Mouse (Mus musculus) liver, embryonic 15.5 days (tissue): Measurements from ENCODE around the gene Cdc42bpg. TPM values are rescaled to one million over a fixed set of nuclear protein-coding genes. Genes with fewer than 3 reads are reported as not detected.
"Not testable (repeated sequence)": the region's sequence is repeated elsewhere in the genome, so short reads cannot be mapped to it uniquely, and the experiment has no call there.

Experiments used
- ATAC-seq: fragments of 200-750 bp; cut with Nextera tagmentation; 2 replicates; pipeline ENCODE4 v1.8.0; 2017; ENCODE audit warnings: moderate number of reproducible peaks, mild to moderate bottlenecking, moderate library complexity; ENCODE audit not compliant: insufficient read depth
- H3K27ac ChIP-seq: fragments of 300-500 bp; sonication (generic); replicated peaks from 2 replicates; pipeline ENCODE4 v1.5.1; 2015; ENCODE audit warnings: mild to moderate bottlenecking, inconsistent platforms
- H3K27me3 ChIP-seq: fragments of 300-500 bp; sonication (generic); 2 replicates; pipeline ENCODE4 v1.6.1; 2015; ENCODE audit warnings: mild to moderate bottlenecking, inconsistent platforms
- H3K36me3 ChIP-seq: fragments of 300-500 bp; sonication (generic); replicated peaks from 2 replicates; pipeline ENCODE4 v1.6.1; 2015; ENCODE audit warnings: moderate library complexity, mild to moderate bottlenecking, inconsistent platforms
- H3K4me1 ChIP-seq: fragments of 300-500 bp; sonication (generic); replicated peaks from 2 replicates; pipeline ENCODE4 v1.6.1; 2015; ENCODE audit warnings: inconsistent platforms
- H3K4me2 ChIP-seq: fragments of 300-500 bp; sonication (generic); 2 replicates; pipeline ENCODE4 v1.6.1; 2015; ENCODE audit warnings: moderate library complexity, mild to moderate bottlenecking, inconsistent platforms
- H3K4me3 ChIP-seq: fragments of 300-500 bp; sonication (generic); replicated peaks from 2 replicates; pipeline ENCODE4 v1.5.1; 2015; ENCODE audit warnings: mild to moderate bottlenecking, inconsistent platforms
- H3K9ac ChIP-seq: fragments of 300-500 bp; sonication (generic); 2 replicates; pipeline ENCODE4 v1.6.1; 2015; ENCODE audit warnings: moderate library complexity, mild to moderate bottlenecking, inconsistent platforms
- H3K9me3 ChIP-seq: fragments of 300-500 bp; sonication (generic); replicated peaks from 2 replicates; pipeline ENCODE4 v1.6.1; 2016; ENCODE audit warnings: inconsistent platforms
- WGBS: fragments of 180-500 bp; shearing (Covaris S2); methylation state at CpG from one replicate; pipeline ENCODE4 v1.1.7; 2015; ENCODE audit warnings: mixed read lengths; ENCODE audit not compliant: insufficient replicate concordance; 5-methylcytosine and 5-hydroxymethylcytosine counted together
- polyA plus RNA-seq: library from polyadenylated mRNA; unstranded; fragments of >200 nt; fragmentation: Nextera tagmentation; extraction: Ambion mirVana; gene quantifications from 2 replicates; pipeline ENCODE4 v1.2.1, GENCODE M21; 2015

Cdc42bpg gene
- polyA plus RNA-seq, 1 experiment from 2014 or later: 0.21 TPM

DNA sequence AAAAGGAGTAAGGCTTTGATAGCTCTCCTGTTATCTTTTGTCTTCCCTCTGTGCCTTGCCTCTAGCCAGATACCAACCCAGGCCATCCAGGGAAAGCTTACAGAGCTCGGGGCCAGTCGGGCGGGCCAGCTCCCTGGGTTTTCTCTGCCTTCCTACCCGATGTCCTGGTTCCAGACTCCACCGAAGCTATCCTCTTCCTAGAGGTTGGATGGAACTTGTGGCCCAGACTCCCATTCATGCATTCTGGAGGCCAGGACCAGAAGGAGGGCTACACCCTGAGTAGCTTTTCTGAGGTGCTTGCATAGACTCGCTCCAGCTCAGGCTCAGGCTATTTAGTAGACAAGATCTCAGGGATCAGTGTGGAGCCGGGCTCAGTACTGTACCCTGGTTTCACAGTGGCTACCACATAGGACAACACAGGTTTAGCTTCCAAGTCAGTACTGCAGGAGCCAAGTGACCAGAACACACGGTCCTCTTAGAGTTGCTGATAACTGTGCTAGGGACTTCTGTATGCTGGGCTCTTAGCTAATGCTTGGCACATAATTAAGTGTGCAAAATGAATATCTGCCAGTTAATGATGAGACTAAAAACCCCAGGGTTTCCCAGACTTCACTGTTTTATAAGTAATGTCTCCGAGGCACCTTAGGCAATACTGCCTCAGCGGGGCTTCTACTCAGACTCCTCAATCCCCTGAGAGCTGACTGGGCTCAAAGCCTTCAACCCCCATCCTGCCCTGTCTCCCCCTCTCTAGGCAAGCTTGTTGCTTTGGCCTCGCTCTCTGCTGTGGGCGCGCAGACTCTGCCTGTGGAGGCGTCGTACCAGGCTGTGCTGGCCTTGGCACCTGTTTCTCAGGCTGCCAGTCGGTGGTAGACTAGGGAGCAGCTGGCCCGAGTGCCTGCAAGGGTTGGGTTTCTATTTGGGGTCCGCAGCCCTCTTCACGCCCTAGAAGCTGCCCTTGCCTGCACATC is 19.5 kb upstream of the Cdc42bpg start:
- peaks cover 98% of the 10 kb centered on the region for H3K4me1 ChIP-seq
- H3K27ac ChIP-seq: peak overlapping the region; percentile 94
- no peak overlapping the region for H3K4me3 ChIP-seq
- H3K27me3 ChIP-seq: no peaks in the 10 kb centered on the region
- no peaks in the 10 kb centered on the region for H3K9me3 ChIP-seq
- 68% methylated on average over 19 of the region's 19 CpGs for WGBS
- peaks cover 58% of the 10 kb centered on the region for H3K36me3 ChIP-seq
- peak; percentile 42 for ATAC-seq
- peak overlapping the region; percentile 37 for H3K9ac ChIP-seq
- H3K4me2 ChIP-seq: peak overlapping the region; percentile 69

DNA sequence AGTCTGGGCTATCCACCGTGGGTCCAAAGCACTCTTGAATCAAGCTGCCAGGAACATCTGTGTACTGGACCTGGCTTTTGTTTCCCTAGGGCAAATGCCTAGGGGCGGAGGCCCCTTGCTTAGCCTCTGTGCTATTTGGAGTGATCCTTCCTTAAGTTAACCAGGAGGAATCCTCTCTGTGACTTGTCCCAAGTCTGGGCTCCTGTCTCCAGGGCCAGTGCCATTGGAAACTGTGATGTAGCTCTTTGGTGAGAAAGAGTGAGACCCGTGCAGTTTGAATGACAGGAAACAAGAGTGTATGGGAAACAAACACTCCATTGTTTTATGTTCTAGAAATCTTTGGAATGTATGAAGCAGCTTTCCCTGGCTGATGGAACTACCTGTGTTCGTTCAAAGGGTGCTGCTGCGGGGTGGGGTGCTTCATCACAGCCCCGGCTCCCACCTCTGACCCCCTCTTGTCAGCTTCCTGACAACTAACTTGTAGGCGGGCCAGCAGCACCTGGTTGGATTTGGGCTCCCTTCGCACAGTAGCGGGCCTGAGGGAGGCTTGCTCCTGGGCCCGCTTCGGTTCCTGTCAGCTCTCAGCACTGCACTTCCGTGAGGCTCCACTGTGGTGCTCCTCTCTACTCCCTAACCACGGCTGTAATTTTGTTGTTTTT is 17.9 kb upstream of the Cdc42bpg start:
- ATAC-seq: no peak
- Histone ChIP-seq H3K4me3 (no peak overlapping the region), H3K27me3 (no peaks in the 10 kb centered on the region), H3K4me1 (peaks cover 94% of the 10 kb centered on the region), H3K27ac (peak overlapping the region; percentile 54; the same call in 1 of the 2 replicates), H3K36me3 (peaks cover 53% of the 10 kb centered on the region), H3K4me2 (no peak overlapping the region), H3K9me3 (no peaks in the 10 kb centered on the region), H3K9ac (no peak overlapping the region)
- WGBS: 61% methylated on average over 13 of the region's 13 CpGs

DNA sequence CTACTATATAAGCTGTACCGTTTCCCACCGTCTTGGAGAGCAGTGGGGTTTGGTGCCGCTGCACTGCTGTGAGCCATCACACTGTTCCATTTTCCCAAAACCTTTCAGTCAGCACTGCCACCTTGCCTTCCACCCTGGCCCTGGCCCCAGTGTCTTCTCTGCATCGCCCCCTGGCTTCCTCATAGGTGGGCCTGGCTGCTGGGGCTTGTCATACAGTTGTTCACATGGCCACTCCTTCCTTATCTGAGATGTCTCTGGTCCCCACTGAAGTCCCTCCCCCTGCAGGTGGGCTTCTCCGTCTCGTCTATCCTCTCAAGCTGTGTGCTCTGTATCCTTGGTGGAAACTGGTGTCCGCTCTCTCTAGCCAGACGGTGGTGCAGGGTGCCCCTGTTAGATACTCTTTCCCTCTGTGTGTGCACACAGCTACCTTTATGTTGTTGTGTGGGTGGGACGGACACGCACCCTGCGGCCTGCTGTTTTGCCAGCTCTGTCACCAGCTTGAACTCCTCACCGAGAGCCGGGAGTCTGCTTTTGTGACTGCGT is 16.5 kb upstream of the Cdc42bpg start:
- WGBS: 75% methylated on average over 14 of the region's 14 CpGs
- H3K9me3 ChIP-seq: no peaks in the 10 kb centered on the region
- H3K36me3 ChIP-seq: peaks cover 62% of the 10 kb centered on the region
- H3K27me3 ChIP-seq: no peaks in the 10 kb centered on the region
- H3K4me1 ChIP-seq: peaks cover 86% of the 10 kb centered on the region
- no peak overlapping the region for H3K4me3 ChIP-seq
- H3K27ac ChIP-seq: peak overlapping the region; percentile 31; the same call in 1 of the 2 replicates
- ATAC-seq: no peak
- H3K4me2 ChIP-seq: no peak overlapping the region
- H3K9ac ChIP-seq: peak overlapping the region; percentile 28; the same call in 1 of the 2 replicates

DNA sequence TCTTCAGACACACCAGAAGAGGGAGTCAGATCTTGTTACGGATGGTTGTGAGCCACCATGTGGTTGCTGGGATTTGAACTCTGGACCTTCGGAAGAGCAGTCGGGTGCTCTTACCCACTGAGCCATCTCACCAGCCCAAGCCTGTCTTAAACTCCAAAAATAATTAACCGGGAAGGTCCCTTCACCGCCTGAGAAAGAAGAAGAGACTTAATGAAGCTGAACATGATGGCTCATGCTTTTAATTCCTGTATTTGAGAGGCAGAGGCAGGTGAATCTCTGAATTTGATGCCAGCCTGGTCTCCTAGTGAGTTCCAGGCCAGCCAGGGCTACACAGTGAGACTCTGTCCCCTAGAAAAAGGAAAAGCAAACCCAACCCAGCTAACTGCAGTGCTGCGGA is 15.5 kb upstream of the Cdc42bpg start:
- H3K9ac ChIP-seq: peak overlapping the region; percentile 39
- H3K4me1 ChIP-seq: peaks cover 85% of the 10 kb centered on the region
- not testable (repeated sequence) for ATAC-seq, H3K9me3 ChIP-seq, H3K27me3 ChIP-seq, H3K4me3 ChIP-seq
- peaks cover 71% of the 10 kb centered on the region for H3K36me3 ChIP-seq
- 77% methylated on average over 5 of the region's 6 CpGs for WGBS
- H3K4me2 ChIP-seq: peak overlapping the region; percentile 7
- H3K27ac ChIP-seq: peak overlapping the region; percentile 78

DNA sequence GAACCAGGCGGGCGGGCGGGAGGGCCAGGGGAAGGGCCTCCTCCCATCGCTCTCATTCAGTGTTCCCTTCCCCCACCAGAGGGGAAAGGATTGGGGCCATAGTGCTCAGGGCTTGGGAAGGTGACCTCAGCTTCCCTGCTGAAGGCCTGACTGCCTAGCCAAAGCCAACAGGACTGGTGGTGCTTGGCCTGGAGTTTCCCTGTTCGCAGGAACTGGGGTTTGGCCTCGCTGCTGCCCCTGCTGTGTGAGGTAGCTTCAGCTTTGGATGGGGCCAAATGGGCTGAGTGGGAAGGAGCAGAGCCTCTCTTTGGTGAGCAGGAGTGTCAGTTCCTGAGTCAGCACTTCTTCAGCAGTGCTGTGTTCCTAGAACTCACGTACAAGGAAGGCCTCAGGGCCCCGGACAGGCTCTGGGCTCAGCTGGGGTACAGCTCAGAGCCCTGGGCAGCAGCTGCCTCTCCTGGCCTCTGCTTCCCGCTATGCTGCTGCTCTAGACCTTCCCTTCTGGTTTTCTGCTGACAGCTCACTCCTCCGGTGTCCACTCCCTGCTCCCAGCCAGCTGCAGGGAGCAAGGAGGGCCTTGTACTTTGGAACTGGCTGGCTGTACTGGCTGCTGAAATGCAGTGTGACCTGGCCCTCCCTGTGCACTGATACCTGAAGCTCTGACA is 15.0 kb upstream of the Cdc42bpg start:
- Histone ChIP-seq H3K4me1 (peaks cover 85% of the 10 kb centered on the region), H3K4me3 (no peak overlapping the region), H3K27ac (peak overlapping the region; percentile 78), H3K36me3 (peaks cover 74% of the 10 kb centered on the region), H3K27me3 (no peaks in the 10 kb centered on the region), H3K9ac (peak overlapping the region; percentile 39), H3K9me3 (no peaks in the 10 kb centered on the region), H3K4me2 (peak overlapping the region; percentile 7)
- peak; percentile 65 for ATAC-seq
- WGBS: 42% methylated on average over 10 of the region's 10 CpGs

DNA sequence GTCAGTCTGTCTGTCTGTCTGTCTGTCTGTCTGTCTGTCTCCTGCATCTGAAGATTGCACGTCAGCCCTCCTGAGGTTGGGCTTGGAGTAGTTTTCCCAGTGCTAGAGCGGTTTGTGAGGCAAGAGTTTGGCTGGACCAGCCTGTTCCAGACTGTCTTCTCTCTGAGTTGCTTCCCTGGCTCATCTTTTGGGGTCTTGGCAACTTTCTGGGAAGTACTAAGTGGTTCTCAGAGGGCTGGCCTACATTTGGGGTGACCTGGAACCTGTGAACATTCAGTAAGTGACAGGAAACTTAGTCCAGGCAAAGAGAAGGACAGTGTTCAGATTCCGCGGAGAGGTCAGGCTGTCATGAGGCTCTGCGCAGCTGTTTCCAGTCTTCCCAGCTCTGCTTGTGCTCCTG is 14.0 kb upstream of the Cdc42bpg start:
- Histone ChIP-seq H3K4me2 (no peak overlapping the region), H3K9me3 (no peaks in the 10 kb centered on the region), H3K4me3 (no peak overlapping the region), H3K27ac (peak overlapping the region; percentile 78), H3K4me1 (peaks cover 85% of the 10 kb centered on the region), H3K27me3 (no peaks in the 10 kb centered on the region), H3K9ac (no peak overlapping the region; the same call in 1 of the 2 replicates), H3K36me3 (peaks cover 78% of the 10 kb centered on the region)
- WGBS: 91% methylated on average over 5 of the region's 5 CpGs
- ATAC-seq: no peak

DNA sequence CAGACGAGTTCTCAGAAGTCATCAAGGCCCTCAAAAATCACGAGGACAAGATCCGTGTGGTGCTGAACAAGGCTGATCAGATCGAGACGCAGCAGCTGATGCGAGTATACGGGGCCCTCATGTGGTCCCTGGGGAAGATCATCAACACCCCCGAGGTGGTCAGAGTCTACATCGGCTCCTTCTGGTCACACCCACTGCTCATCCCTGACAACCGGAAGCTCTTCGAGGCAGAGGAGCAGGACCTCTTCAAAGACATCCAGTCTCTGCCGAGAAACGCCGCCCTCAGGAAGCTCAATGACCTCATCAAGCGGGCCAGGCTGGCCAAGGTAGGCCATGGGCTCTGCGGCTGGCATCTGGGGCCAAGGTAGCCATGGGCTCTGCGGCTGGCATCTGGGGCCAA is 12.0 kb upstream of the Cdc42bpg start:
- H3K4me3 ChIP-seq: no peak overlapping the region
- H3K4me1 ChIP-seq: peaks cover 86% of the 10 kb centered on the region
- H3K4me2 ChIP-seq: no peak overlapping the region
- ATAC-seq: no peak
- WGBS: 79% methylated on average over 17 of the region's 17 CpGs
- H3K36me3 ChIP-seq: peaks cover 84% of the 10 kb centered on the region
- no peaks in the 10 kb centered on the region for H3K27me3 ChIP-seq
- H3K27ac ChIP-seq: peak overlapping the region; percentile 26; the same call in 1 of the 2 replicates
- H3K9ac ChIP-seq: no peak overlapping the region
- no peaks in the 10 kb centered on the region for H3K9me3 ChIP-seq

DNA sequence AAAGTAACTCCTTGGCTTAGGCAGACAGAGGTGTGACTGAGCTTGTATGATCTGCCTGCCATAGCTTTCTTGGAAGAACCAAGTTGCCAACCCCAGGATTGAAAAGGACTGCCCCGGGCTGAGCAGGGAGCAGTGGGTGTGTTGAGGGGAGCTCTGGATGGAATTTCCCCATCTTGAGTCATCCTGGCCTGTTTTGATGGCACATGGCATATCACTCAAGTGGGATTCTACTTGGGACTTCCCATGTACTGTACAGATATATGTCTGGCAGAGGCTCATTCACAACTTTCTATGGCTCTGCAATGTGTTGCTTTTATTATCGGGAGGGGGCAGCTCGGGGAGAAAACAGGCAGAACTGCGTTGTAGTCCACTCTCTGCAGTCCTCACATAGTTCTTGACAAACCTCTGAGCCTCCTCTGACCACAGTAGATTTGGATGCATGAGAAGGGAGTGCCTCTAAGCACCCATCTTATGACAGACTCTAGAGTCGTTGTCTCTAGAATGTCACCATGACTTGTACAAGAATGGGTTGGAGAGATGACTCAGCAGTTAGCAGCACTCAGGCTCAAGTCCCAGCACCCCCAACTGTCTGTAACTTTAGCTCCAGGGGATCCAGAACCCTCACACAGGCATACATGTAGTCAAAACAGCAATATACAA is 9.6 kb upstream of the Cdc42bpg start:
- H3K4me2 ChIP-seq: peak overlapping the region; percentile 42
- H3K4me1 ChIP-seq: peaks cover 87% of the 10 kb centered on the region
- H3K27me3 ChIP-seq: no peaks in the 10 kb centered on the region
- peak overlapping the region; percentile 96 for H3K27ac ChIP-seq
- H3K36me3 ChIP-seq: peaks cover 79% of the 10 kb centered on the region
- WGBS: 58% methylated on average over 5 of the region's 5 CpGs
- H3K9ac ChIP-seq: peak overlapping the region; percentile 40
- H3K4me3 ChIP-seq: no peak overlapping the region
- no peaks in the 10 kb centered on the region for H3K9me3 ChIP-seq
- peak; percentile 20; the same call in 1 of the 2 replicates for ATAC-seq

DNA sequence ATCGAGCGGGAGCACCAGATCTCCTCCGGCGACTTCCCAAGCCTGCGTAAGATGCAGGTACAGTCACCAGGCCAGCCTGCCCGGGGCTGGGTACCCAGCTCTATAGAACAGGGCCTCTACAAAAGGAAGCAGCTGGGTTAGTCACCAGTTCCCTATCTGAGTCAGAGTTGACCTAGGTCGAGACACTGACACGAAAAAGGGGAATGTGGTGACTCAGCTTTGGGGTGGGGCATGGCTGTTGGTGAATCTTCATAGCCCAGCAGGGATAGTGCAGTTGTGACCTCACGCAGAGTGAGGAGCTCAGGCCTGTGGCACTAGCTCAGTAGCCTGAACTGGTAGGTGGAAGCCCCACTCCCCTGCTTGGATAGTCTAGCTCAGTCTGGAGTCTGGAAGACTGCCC is 8.6 kb upstream of the Cdc42bpg start:
- Histone ChIP-seq H3K9me3 (no peaks in the 10 kb centered on the region), H3K4me3 (no peak overlapping the region), H3K4me1 (peaks cover 87% of the 10 kb centered on the region), H3K36me3 (peaks cover 73% of the 10 kb centered on the region), H3K27ac (peak overlapping the region; percentile 96), H3K4me2 (peak overlapping the region; percentile 42), H3K9ac (peak overlapping the region; percentile 44; the same call in 1 of the 2 replicates), H3K27me3 (no peaks in the 10 kb centered on the region)
- WGBS: 41% methylated on average over 9 of the region's 9 CpGs
- ATAC-seq: peak; percentile 56

DNA sequence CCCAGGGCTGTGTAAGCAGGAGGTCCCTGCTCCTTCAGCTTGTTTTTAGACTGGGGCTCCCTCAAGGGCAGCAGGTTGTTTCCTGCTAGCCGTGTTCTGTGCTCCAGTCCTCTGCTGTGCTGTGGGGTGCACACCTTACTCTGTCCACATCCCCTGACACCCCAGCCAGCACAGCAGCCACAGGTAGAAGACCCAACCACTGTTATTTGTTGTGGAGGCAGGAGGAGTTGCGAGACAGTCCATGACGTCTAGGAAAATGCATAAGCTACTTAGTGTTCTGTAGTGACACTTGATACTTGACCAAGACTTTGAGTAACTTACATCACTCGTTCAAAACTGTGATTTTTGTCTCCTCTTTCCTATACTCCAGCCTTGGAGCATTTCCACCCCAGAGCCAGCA is 7.3 kb upstream of the Cdc42bpg start:
- Histone ChIP-seq H3K27ac (peak overlapping the region; percentile 96), H3K9me3 (no peaks in the 10 kb centered on the region), H3K36me3 (peaks cover 63% of the 10 kb centered on the region), H3K4me2 (peak overlapping the region; percentile 57), H3K4me3 (no peak overlapping the region), H3K9ac (0 out of 2 replicates have a peak overlapping the region, but pooled peaks have one; percentile 52), H3K27me3 (no peaks in the 10 kb centered on the region), H3K4me1 (peaks cover 94% of the 10 kb centered on the region)
- WGBS: 61% methylated on average over 4 of the region's 4 CpGs
- ATAC-seq: no peak
